Mouse (Mus musculus) bone marrow macrophage, adult 2 months (primary cell): ENCODE measurements around the gene Tas2r135. TPM values are rescaled to one million over a fixed set of nuclear protein-coding genes. Genes with fewer than 3 reads are reported as not detected.
A peak's percentile ranks its signal among the peaks of the same experiment; 100 is the strongest.

ENCODE experiments used
- H3K27ac ChIP-seq: 2 replicates; pipeline ENCODE4 v1.5.1; 2012; ENCODE audit warnings: low read depth, low read length; ENCODE audit not compliant: insufficient read depth
- H3K4me1 ChIP-seq: 2 replicates; pipeline ENCODE4 v1.6.1; 2012; ENCODE audit warnings: low read length; ENCODE audit not compliant: control insufficient read depth, insufficient read depth
- H3K4me3 ChIP-seq: 2 replicates; pipeline ENCODE4 v1.5.1; 2012; ENCODE audit warnings: mild to moderate bottlenecking, low read length, moderate library complexity; ENCODE audit not compliant: insufficient read depth
- CTCF ChIP-seq: IDR thresholded peaks from 2 replicates; pipeline ENCODE4 v1.5.1; 2012; ENCODE audit warnings: low read depth, mild to moderate bottlenecking, low read length, moderate library complexity
- POLR2A ChIP-seq: IDR thresholded peaks from 2 replicates; pipeline ENCODE4 v1.6.1; 2012; ENCODE audit warnings: mild to moderate bottlenecking, low read depth, low read length, borderline replicate concordance
- polyA plus RNA-seq: library from polyadenylated mRNA; stranded (reverse); fragments of >200 nt; gene quantifications from 2 replicates; pipeline ENCODE4 v1.2.4, GENCODE M21; 2012; ENCODE audit not compliant: missing spikeins, insufficient read depth, insufficient read length

Gene Tas2r135
- polyA plus RNA-seq, 1 experiment: not detected

DNA sequence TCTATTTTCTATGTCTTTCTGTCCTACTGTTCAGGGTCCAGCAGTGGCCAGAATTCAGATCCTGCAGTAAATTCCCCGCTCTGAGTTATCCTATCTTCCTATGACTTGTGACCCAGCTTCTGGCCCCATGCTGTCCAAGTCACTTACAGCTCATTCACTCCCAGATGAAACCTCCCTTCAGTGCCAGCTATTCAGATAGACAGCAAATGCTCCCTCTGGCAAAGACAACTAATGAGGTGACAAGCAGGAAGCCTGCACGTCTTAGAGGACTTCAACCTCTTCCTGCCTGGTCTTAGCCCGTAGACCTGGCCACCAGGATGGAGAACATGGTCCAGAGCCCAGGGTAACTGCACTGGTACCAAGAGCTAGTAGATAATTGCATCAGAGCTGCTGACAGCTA lies 42.3 kb upstream of the Tas2r135 start:
- Histone ChIP-seq H3K27ac (no peak overlapping the region), H3K4me1 (no peaks in the 10 kb centered on the region), H3K4me3 (no peak overlapping the region)
- TF ChIP-seq POLR2A (no peak), CTCF (no peak)

DNA sequence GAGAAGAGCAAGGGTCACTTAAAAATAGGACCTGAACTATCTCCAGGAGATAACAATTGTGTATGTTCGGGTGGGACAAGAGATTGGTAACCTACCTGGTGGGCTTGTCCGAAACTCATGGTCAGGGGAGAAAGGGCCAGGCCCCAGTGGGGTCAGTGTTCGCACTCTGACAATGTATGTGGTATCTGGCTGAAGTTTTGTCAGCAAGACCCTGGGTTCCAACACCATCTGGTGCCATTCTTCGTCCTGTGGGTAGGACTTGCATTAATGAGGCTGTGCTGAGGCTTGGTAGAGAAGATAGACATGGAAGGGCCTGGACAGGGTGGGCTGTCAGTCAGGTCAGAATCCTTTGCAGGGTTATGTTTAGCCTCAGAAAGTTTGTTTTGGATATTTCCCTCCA lies 41.2 kb upstream of the Tas2r135 start:
- no peak for TF ChIP-seq POLR2A
- no peak for TF ChIP-seq CTCF
- Histone ChIP-seq H3K4me1 (no peaks in the 10 kb centered on the region), H3K4me3 (no peak overlapping the region), H3K27ac (no peak overlapping the region)

DNA sequence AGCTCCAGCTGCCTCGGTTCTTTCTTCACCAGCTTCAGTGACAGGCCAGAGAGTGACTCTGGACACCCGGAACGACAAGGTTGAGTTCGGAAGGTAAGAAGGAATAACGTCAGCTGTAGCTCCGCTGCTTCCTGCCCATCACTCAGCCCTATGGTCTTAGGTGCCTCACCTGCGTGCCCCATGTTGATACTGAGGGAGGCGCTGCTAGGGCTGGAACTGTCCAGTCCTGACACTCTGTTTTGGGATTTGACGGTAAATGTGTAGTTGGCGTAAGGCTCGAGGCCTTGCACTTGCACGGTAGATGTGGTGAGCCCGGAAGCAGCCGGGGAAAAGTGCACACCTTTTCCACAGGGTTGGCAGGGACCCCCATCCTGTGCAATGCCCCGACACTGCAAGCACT lies 40.6 kb upstream of the Tas2r135 start:
- H3K27ac ChIP-seq: no peak overlapping the region
- H3K4me1 ChIP-seq: no peaks in the 10 kb centered on the region
- no peak overlapping the region for H3K4me3 ChIP-seq
- no peak for TF ChIP-seq CTCF
- TF ChIP-seq POLR2A: no peak

DNA sequence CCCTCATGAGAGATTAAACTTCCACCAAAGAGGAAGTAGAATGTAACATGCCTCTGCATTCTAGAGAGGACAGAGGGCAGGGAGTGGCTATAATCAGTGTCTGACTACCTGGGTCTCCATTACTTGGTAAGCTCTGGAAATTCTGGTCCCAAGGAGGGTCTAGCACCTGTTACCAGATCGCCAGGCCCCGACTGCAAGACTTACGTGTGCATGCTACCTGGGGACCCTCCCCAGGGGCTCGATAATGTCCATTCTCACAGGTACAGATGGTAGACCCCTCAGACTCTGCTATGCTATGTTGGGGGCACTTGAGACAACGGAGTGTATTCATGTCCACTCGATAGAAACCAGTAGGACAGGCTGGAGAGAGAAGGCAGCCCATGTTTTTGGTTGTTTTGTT lies 40.0 kb upstream of the Tas2r135 start:
- Histone ChIP-seq H3K4me1 (no peaks in the 10 kb centered on the region), H3K27ac (no peak overlapping the region), H3K4me3 (no peak overlapping the region)
- no peak for TF ChIP-seq POLR2A
- no peak for TF ChIP-seq CTCF

DNA sequence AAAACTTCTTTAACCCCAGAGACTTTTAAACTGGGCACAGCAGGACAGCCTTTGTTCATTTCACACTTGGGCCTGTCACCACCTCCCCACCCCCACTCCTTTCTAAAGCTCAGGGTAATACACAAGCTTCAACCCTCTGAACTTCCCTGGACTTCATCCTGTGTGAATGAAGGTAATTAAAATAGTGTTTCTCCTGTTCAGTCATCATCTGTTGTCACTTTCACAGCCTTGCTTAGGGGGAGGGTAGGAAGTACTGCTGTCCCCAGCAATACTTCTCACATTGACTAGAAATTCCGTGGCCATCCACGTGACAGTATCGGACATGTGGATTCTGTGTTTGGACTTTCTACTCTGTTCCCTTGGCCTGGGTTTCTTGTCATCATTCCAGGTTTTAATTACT lies 35.4 kb upstream of the Tas2r135 start:
- Histone ChIP-seq H3K4me1 (peaks cover 4% of the 10 kb centered on the region; the same call in 1 of the 2 replicates), H3K4me3 (no peak overlapping the region), H3K27ac (no peak overlapping the region)
- no peak for TF ChIP-seq CTCF
- TF ChIP-seq POLR2A: no peak

DNA sequence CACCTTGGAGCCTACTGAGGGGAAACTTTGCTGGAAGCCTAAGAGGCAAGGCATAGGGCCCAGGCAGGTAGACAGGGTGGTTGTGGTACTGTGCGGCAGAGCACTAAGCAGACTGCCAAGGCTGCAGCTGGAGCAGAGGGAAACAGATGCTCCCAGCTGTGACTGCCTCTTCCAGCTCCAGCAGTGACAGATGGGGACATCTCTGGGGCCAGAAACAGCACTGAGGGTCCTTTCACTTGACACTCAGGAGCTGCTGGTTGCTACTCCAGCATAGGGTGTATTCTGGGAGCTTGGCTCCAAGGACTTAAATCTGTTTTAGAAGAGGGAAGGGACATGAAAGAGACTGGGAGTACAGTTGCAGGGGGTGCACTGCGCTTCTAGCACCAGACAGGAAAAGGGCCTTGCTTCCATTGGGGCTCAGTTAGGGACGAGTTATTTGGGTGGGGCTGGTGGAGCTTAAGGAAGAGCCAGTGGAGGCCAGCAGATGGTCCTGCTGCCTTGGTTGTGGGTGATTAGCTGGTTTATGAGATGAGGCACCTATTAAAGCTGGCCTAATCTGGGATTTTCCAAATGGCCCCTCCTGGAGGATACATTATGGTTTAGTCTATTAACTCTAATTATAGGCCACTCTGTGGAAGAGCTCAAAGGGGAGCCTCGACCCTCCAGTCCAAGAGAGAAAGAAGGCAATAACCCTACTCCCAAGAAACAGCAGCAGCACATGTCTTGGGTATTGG lies 34.4 kb upstream of the Tas2r135 start:
- Histone ChIP-seq H3K4me1 (peaks cover 4% of the 10 kb centered on the region; the same call in 1 of the 2 replicates), H3K4me3 (no peak overlapping the region), H3K27ac (no peak overlapping the region)
- TF ChIP-seq POLR2A: no peak
- no peak for TF ChIP-seq CTCF

DNA sequence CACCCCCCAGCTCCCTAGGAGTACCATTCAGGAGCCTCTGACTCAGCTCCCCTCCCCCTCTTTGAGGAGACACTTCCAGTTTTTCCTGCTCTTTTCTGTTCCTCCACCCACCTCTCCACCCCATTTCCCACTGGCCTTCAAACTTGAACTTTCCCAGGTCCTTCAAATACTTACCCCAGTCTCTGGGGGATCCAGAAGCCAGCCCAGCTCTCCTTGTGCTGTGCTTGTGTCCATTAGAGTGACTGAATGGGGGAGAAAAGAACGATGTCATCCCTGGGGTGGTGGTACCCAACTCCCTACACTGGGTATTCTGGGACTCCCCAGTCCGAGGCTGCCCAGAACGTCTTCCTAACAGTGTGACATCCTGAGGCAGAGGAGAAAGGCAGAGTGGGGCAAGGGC lies 33.2 kb upstream of the Tas2r135 start:
- Histone ChIP-seq H3K4me1 (peaks cover 4% of the 10 kb centered on the region; the same call in 1 of the 2 replicates), H3K4me3 (no peak overlapping the region), H3K27ac (no peak overlapping the region)
- TF ChIP-seq POLR2A: no peak
- TF ChIP-seq CTCF: 0 out of 2 replicates have a peak, but pooled peaks have one; percentile 18

DNA sequence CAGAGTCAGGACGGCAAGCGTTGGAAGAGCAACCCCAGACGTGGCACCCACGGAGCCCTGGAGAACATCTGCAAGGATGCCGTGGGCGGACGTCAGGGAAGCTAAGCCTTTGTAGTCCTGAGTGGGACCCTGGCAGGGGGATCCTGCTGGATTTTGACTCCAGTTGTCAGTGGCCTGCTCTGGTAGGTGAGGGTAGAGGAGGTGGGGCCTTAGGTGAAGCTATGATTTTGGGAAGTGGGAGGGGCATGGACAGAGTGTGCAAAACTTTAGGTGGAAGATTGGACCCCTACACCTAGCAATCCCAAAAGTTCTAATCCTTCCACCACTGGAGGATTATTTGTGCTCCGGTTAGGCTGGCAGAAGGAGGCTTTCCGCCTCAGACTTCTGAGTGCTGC lies 32.8 kb upstream of the Tas2r135 start:
- TF ChIP-seq POLR2A: no peak
- no peak for TF ChIP-seq CTCF
- H3K27ac ChIP-seq: no peak overlapping the region
- H3K4me1 ChIP-seq: peaks cover 4% of the 10 kb centered on the region; the same call in 1 of the 2 replicates
- H3K4me3 ChIP-seq: no peak overlapping the region

DNA sequence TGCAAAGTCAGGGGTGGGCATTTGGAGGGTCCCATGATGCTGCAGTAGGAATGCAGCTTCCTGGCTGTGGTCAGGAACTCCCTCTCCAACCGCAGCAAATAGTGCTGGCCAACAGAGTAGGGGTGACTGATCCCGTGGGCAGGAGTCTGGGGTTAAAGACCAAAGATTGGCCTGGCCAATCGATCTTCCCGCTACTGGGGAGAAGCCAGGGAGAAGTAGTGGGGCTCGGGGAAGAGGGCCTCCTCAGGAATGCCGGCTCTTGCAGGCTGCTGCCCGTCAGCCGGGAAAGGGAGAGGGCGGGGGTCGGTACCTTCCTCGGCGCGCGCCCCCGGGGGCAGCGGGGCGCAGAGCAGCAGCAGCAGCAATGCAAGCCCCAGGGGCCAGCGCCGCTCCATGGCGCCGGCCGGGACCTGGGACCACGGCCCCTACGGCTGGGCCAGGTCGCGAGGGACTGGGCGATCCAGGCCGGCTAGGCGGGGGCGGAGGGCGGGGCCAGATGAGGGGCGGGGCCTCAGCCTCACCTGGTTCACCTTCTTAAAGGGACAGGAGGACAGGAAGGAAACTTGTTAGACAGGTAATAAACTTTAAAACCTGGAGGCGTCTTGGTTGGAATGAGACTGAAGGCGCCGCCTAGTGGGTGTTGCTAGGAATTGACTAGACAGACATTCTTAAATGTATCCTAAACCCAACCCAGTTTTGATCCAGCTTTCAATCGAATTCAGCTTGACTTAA lies 32.3 kb upstream of the Tas2r135 start, which contains the start of gene Epha1:
Gene Epha1, minus strand, starts transcription at position 453 of the 732 bp plus-strand sequence.
- peak within 1 kb of the TSS; percentile 47 for H3K4me3 ChIP-seq
- peaks cover 4% of the 10 kb centered on the region; the same call in 1 of the 2 replicates for H3K4me1 ChIP-seq
- H3K27ac ChIP-seq: no peak within 1 kb of the TSS
- no peak for TF ChIP-seq POLR2A
- TF ChIP-seq CTCF: 0 out of 2 replicates have a peak, but pooled peaks have one; percentile 18
